Comparison of ENCODE assay signal across 20 mouse cellular contexts in genomic region chr9:85772280-85772679, GRCm38 (mm10). TPM values are rescaled to one million over a fixed set of nuclear protein-coding genes. Genes with fewer than 3 reads are reported as not detected.
A peak's percentile ranks its signal among the peaks of the same experiment; 100 is the strongest.
DNase-seq lines count a peak whose midpoint lies in the region; ATAC-seq and TF ChIP-seq lines count a peak whose summit lies in the region.
"Had no signal": no experiment of that assay in that cellular context is flagged by ENCODE, and none has a peak within 500 bp of the region (broad histone marks: within the 10 kb centered on the region; RNA-seq: fewer than 3 reads in every experiment).

No protein-coding gene starts in this region.

- peak; percentile 30; the same call in 1 of the 2 replicates for ATAC-seq in granulocyte monocyte progenitor cell, adult 5-6 weeks (replicated peaks; ENCODE audit: poor library complexity, severe bottlenecking)
- no peak for ATAC-seq in stomach, postnatal 0 days (ENCODE audit: low FRiP score, low TSS enrichment)
- ATAC-seq: forebrain, postnatal 0 days; hindbrain, postnatal 0 days had no signal

- no peaks in the 10 kb centered on the region for H3K36me3 ChIP-seq in stomach, postnatal 0 days (ENCODE audit: control insufficient read depth, insufficient read depth, low read length)
- H3K36me3 ChIP-seq: embryonic facial prominence, embryonic 10.5 days; G1E; heart, embryonic 13.5 days; hindbrain, embryonic 12.5 days had no signal

- 75% methylated on average over 12 of the region's 12 CpGs for WGBS in stomach, postnatal 0 days

- DNase-seq in heart, adult 11 months = peak; percentile 73
- no peak for DNase-seq in heart, postnatal 25 days (ENCODE audit: low spot score)
- DNase-seq in R1 (ENCODE audit: low read depth, low spot score) = peak; percentile 8
- no peak for DNase-seq in stomach, postnatal 0 days (ENCODE audit: low spot score)
- no peak for DNase-seq in spleen, adult 12 weeks (ENCODE audit: low spot score)
- no peak for DNase-seq in layer of hippocampus, postnatal 36 days
- DNase-seq: adrenal gland, postnatal 14 days; cerebellum, adult 11-12 months; cerebellum, adult 9-10 months; cerebellum, postnatal 25 days; forebrain, postnatal 0 days; gastrocnemius, postnatal 14 days; heart, postnatal 4 days had no signal

- intact Hi-C loops in heart, postnatal 25 days (cut with DNase I) = loop anchor here (10.0 kb wide), 1 partner anchor 793 kb away; no protein-coding TSS in a partner anchor

- no peaks in the 10 kb centered on the region for H3K27me3 ChIP-seq in stomach, postnatal 0 days (ENCODE audit: control insufficient read depth, insufficient read depth, low read length)
- H3K27me3 ChIP-seq: heart, embryonic 13.5 days; hindbrain, embryonic 12.5 days had no signal

- TF ChIP-seq EP300 in stomach, postnatal 0 days (optimal IDR thresholded peaks at IDR 0.05) = no peak

- H3K4me1 ChIP-seq in stomach, postnatal 0 days (replicated peaks; ENCODE audit: control insufficient read depth, insufficient read depth) = no peaks in the 10 kb centered on the region
- H3K4me1 ChIP-seq: embryonic facial prominence, embryonic 10.5 days; hindbrain, embryonic 12.5 days had no signal

- H3K9ac ChIP-seq in stomach, postnatal 0 days (ENCODE audit: low read length) = no peak overlapping the region
- H3K9ac ChIP-seq: forebrain, postnatal 0 days; heart, embryonic 13.5 days; hindbrain, embryonic 12.5 days had no signal

- no peak overlapping the region for H3K4me3 ChIP-seq in stomach, postnatal 0 days (ENCODE audit: low read depth, low read length)
- H3K4me3 ChIP-seq: embryonic facial prominence, embryonic 10.5 days; erythroblast, embryonic 14.5 days; heart, embryonic 13.5 days; hindbrain, embryonic 12.5 days had no signal

- no peak for TF ChIP-seq CTCF in stomach, postnatal 0 days (IDR thresholded peaks at IDR 0.05; ENCODE audit: low read depth)

- H3K27ac ChIP-seq in stomach, postnatal 0 days (replicated peaks) = no peak overlapping the region
- H3K27ac ChIP-seq: embryonic facial prominence, embryonic 10.5 days; heart, embryonic 13.5 days; hindbrain, embryonic 12.5 days; hindbrain, postnatal 0 days had no signal

- H3K9me3 ChIP-seq in stomach, postnatal 0 days (ENCODE audit: control insufficient read depth, low read length) = no peaks in the 10 kb centered on the region
- H3K9me3 ChIP-seq: embryonic facial prominence, embryonic 10.5 days; G1E; heart, embryonic 13.5 days; hindbrain, embryonic 12.5 days had no signal

- H3K4me2 ChIP-seq in stomach, postnatal 0 days (replicated peaks; ENCODE audit: low read depth) = no peak overlapping the region
- H3K4me2 ChIP-seq: heart, embryonic 13.5 days; hindbrain, embryonic 12.5 days had no signal

RNA-seq across cellular contexts. Expression of gene Ibtk, which starts 23.1 kb away (rescaled TPM):
- 10 to 100 TPM; 35.6 to 37.6 TPM for total RNA-seq in heart, postnatal 25 days (2021)
- total RNA-seq in granulocyte monocyte progenitor cell, adult 5-6 weeks (2014; fragmentation: Nextera tagmentation) = 40.2 and 42.8 TPM in 2 replicates
- total RNA-seq in granulocyte monocyte progenitor cell, adult 5-6 weeks (2017) = 73.8 and 87.7 TPM in 2 replicates
- 18.0 and 19.7 TPM in 2 replicates for polyA plus RNA-seq in stomach, postnatal 0 days (2015; fragmentation: Nextera tagmentation; extraction: Ambion mirVana)
- total RNA-seq in layer of hippocampus, postnatal 36 days (2021) = 10 to 100 TPM; 23.4 to 28.0 TPM

Comparison
In these comparisons a context has a peak if more than half of its experiments do, and no peak if none do; other contexts are left out.
1. DNase-seq: peak in heart, adult 11 months (single experiment) and R1 (single experiment); none in heart, postnatal 25 days (single experiment), stomach, postnatal 0 days (single experiment), spleen, adult 12 weeks (single experiment) and layer of hippocampus, postnatal 36 days (0 of 2).